Mouse (Mus musculus) cerebellum, postnatal 10 days (tissue): ENCODE measurements around the gene Trp53rkb.

Experiments
- DNase-seq, 2 experiments: peaks; one replicate each; pipeline ENCODE4 v3.0.0; 2021; ENCODE audit warnings: mixed read lengths in 2 of 2

The Trp53rkb gene

DNA sequence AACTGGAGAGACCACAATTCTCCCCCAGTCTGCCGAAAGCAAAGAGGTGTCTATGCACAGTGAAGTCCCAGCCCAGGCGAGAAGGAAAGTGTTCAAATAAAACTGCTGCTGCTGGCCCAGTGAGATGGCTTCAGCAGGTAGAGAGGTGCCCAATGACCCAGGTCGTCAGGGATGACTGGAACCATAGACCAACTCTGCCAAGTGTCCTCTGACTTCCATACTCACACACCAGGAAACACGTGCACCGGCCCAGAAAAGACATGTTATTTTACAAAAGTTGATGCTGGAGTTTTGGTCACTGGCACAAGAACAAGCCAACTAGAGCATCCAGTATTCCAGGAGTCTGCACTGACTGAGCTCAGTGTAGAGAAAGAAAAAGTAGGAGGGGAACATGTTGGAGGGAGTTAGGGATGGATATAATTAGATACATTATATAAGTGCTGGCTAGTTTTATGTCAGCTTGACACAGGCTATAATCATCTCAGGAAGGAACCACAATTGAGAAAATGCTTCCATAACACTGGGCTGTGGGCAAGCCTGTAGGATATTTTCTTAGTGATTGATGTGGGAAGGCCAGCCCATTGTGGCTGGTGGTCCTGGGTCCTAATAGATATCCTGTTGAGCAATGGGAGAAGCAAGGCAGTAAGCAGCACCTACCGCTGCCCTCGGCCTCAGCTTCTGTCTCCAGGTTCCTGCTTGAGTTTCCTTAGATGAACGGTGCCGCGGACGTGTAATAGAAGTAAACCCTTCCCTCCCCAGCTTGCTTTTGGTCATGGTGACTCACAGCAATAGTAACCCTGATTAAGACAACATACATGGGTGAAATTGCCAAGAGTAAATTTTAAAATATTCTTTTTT is 7.5 kb downstream of the Trp53rkb start:
- no peak for DNase-seq

GRCm38 (mm10) chr2:166800473-166800857 is 8.1 kb downstream of the Trp53rkb start:
- DNase-seq: no peak

GRCm38 (mm10) chr2:166801436-166801835 is 9.1 kb downstream of the Trp53rkb start:
- DNase-seq: no peak

- DNase-seq: no peak
These were observed 11.0 kb downstream of the Trp53rkb start for GRCm38 (mm10) chr2:166803298-166803697.

- peak; percentile 95 to 96 for DNase-seq
These were observed 13.2 kb downstream of the Trp53rkb start, which contains the start of gene Arfgef2 for GRCm38 (mm10) chr2:166805250-166806172. TSS of gene Arfgef2 (plus strand) at chr2:166805588.

GRCm38 (mm10) chr2:166806173-166806705 is 13.9 kb downstream of the Trp53rkb start:
- DNase-seq: no peak

- DNase-seq: no peak
These were observed 14.5 kb downstream of the Trp53rkb start for GRCm38 (mm10) chr2:166806813-166807212.

DNA sequence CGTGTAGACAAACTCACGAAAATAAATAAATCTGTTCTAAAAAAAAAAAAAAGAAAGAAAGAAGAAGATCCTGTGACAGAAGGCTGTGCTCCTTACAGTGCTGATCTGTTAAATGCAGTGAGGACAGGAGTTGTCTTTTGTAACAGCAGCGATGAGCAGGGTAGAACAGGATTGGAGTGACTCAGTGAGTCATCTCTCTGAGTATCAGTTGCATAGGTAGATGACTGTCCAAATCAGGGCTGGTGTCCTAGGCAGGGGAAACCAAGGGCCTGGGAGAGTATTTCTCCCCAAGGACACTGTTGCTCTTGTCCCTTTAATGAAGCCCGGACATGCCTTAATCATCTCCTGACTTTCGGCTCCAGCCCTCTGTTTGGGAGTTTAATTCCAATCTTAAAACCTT is 17.2 kb downstream of the Trp53rkb start:
- no peak for DNase-seq

- DNase-seq: no peak
These were observed 18.5 kb downstream of the Trp53rkb start for GRCm38 (mm10) chr2:166810821-166811220.

DNA sequence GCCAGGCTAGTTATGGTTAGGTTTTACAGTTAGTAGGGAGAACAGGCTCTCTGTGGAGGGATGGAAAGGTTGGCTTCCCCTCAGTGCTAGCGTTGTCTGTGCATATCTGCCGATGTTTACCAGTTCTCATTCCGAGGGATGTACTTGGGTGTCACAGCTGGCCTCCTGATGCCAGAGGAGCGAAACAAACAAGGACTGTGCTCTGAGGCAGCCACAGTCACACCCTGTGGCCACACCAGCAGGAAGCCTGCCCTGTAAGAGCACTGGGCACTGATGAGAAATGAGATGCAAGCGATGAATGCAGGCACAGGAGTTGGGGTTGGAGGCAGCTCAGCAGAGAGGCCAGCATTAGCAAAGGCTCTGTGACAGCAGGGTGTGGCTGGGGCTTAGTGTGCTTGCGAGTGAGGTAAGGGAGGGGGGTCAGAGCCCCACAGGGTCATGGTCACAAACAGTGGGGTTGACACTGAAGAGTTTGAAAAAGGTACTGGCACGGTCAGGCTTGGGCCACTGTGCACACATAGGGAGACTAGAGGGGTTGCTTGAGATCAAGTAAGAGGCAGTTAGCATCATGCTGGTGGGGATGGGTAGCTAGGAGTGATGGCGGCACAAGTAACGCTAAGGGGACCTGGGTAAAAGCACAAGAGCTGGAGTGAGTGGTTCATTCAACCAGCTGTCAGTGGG is 26.3 kb downstream of the Trp53rkb start:
- DNase-seq: no peak

GRCm38 (mm10) chr2:166819849-166820248 is 27.5 kb downstream of the Trp53rkb start:
- no peak for DNase-seq

DNA sequence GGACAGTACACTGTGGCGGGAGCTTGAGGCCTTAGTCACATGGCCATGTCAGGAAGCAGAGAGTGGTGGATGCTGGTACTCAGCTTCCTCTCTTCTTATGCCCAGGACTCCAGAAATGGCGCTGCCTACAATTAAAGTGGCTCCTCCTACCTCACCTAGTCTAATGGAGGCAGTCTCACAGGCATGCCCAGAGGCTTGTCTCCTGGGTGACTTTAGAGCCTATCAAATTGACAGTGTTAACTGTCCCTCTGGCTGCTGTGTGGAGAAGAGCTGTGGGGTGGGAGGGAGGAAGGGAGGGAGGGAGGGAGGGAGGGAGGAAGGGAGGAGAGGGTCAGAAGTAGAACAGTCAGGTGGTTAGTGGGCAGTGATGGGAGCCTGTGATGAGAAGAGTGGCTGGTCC is 28.5 kb downstream of the Trp53rkb start:
- no peak for DNase-seq

DNA sequence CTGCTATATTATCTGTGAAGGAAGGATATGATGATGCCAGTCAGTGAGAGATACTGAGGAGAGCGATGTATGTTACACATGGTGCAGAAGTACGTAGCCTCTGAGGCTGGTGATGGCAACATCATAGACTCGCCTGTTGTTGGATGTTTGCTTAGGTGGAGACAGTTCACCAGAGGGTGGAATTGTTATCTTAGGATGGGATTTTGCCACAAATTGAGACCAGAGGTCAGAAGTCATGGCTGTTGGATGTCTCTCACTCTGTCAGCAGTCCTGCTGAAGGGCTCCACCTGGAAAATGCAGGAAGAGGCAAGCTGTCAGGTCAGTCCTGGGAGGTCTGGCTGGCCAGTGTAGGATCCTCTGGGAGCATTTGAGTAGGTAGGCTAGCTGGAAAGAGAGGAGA is 29.1 kb downstream of the Trp53rkb start:
- DNase-seq: no peak

DNA sequence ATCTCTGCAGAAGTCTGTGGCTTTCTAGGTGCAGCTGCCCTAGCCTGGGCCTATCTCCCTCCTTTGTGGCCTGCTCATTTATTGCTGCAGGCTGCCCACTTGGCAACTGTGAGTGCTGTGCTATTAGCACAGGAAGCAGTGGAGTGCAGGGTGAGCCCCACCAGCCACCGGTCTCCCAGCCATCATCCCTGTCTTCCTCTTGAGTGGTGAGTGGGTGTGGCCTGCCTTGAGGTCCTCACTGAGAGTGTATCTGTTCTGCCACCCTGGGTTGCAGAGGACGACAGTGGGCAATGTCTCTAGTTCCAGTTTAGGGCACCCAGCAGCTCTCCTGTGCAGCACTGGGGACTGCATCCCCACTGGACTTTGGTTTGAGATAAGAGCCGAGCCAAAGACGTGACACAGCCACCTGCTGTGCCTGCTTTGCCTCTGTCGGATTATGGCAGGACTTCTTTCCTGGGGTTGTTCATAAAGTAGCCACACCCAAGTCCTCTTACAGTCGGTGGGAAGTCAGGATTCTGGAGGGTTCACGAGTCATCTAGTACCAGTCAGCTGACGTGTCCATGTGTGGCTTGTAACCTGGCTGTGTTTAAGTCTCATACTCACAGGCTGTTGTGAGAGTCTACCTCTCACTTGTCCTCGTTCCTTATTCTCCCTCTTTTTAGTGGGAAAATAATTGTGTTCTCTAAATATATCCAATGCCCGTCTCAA is 29.9 kb downstream of the Trp53rkb start:
- no peak for DNase-seq

GRCm38 (mm10) chr2:166822901-166823300 is 30.6 kb downstream of the Trp53rkb start:
- DNase-seq: peak; percentile 50 to 58

GRCm38 (mm10) chr2:166824386-166824785 is 32.1 kb downstream of the Trp53rkb start:
- DNase-seq: no peak

- DNase-seq: no peak
These were observed 32.7 kb downstream of the Trp53rkb start for GRCm38 (mm10) chr2:166824998-166825397.

DNA sequence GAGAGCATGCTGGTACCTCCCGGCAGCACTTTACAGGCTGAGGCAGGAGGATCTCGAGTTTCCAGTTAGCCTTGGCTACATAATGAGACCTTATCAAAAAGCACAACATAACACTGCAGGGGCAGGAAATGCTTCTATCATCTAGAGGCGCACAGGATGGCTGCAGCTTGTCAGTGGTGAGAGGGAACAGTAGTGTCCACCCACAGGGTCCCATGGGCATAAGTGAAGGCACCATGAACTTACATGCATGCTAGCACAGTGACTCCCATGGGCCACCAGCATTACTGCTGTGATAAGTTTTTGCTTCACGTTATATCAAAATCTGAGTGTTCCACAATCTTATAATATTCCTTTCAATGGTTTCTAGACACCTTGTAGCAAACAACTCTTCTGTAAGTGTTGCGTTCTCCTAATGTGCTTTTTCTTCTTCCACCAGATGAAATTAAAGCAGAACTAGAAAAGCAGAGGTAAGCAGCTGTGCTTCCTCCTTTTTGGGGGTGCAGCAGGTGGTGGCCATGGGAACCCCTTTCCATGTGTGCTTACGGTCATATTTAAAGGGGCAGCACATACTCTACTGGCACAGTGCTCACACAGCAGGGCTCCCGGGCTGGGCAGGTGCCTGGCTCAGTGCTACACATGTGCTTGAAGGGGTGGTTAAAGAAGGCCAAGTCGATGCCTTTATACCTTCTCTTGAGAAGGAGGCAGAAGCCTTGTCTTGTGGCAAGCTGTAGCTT is 34.3 kb downstream of the Trp53rkb start:
- DNase-seq: no peak

DNA sequence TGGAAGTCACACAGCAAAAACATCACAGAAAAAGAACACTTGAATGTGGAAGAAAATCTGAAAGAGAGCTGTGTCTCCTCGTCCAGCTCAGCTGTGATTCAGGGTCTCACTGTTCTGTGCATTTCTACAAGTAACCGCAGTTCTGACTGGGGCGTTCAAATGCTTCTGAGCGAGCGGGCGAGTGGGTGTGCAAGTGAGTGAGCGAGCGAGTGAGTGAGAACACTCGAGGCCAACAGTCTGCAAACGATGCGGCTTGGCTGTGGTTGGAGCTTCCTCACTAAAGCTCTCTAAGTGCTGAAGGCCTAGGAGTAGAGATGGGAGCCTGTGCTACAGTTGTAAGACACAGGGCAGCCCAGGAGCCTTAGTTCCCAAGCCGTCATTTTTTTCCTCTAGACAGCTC is 36.0 kb downstream of the Trp53rkb start:
- no peak for DNase-seq

- DNase-seq: no peak
These were observed 38.0 kb downstream of the Trp53rkb start for GRCm38 (mm10) chr2:166830350-166830749.

DNA sequence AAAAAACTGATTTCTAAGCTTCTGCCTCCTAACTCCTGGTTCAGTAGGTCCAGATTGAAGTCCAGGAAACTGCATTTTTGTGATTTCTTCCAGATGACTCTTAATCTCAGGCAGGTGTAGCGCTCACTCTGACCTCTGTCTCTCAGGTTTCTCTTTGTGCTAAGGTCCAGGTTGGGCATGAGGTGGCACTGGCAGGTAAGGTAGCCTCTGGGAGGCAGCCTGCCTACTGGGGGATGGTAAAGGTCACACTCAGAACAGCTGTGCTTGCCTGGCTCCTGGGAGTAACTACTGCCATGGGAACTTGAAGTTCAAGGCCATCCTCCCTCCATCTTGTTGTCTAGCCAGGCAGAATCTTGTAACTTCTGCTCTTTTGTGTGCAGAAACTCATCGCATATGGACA is 41.8 kb downstream of the Trp53rkb start:
- no peak for DNase-seq
